Mouse (Mus musculus): ENCODE measurements at regions not wholly inside any gene's neighbourhood (a gene's known extent, or its start where the extent isn't known, plus 50 kb on each side); places are given as distances from the start of the nearest gene placed in this dataset.
"Not testable (repeated sequence)": the region's sequence is repeated elsewhere in the genome, so short reads cannot be mapped to it uniquely, and the experiment has no call there.

DNA sequence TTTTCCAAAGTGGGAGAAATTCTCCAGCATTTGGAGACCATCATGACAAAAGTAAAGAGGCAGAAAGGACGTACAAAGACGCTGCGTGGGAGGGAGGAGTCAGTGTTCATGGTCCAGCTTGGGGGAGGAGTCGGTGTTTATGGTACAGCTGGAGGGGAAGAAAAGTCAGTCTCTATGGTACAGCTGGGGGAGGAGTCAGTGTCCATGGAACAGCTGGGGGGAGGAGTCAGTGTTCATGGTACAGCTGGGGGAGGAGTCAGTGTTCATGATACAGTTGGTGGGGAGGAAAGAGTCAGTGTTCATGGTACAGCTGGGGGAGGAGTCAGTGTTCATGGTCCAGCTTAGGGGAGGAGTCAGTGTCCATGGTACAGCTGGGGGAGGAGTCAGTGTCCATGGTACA lies 261.5 kb upstream of the Kdm8 start:
- DNase-seq: not testable (repeated sequence)

DNA sequence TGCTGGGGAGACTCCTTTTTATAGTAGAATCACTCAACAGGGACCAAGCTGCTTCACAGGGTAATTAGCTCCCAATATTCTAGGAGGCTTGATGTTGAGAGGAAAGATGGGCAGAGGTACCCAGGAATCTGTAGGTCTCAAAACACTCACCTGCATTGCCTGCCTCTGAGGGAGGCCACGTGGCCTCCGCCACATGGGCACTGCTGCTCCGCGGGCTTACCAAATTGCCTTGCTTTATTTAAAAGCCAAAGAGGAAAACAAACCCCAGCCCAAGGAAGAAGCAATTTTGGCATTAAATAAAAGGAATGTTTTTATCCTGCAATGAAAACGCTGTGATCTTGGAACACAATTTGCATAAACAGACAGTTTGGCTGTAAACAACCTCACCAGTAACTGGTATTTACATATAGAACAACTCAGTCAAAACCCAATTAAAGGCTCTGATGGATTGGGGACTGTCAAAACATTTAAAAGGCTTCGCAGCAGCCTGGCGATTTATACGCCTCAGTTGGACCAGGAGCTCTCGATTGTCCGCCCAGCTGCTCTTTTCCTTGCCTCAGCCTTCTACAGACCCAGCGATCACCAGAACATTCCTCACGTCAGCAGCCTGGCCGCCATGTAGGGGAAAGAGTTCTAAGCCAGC lies 259.3 kb upstream of the Kdm8 start:
- DNase-seq: no peak

DNA sequence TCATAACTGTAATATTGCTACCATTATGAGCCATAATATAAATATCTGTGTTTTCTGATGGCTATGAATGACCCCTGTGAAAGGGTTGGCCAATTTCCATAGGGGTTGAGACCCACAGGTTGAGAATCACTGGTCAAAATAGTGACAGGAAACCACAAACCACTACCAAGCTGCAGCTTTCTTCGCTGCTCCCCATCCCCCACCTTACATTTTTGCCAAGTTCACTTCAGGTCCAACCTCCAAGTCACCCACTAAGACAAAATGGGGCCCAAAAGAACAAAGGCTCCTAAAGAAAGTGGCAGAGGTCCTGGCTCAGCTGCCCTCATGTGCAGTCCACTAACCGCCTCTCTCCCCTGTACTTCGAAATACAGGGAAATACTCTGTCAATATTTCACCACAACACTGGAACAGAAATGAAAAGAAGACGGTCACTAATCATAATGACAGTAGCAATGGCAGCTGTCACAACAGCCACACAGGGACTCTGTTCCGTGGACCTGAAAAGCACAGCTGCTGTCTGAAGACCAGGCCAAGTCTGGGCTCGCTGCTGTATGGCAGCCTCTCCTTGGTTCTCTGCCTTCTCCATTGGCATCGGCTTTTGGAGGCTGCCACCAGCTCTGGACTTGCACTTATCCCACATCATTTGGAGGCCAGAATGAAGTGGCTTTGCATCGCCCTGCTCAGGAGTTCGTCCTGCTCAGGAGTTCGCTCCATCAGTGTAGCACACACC lies 257.3 kb upstream of the Kdm8 start:
- no peak for DNase-seq

DNA sequence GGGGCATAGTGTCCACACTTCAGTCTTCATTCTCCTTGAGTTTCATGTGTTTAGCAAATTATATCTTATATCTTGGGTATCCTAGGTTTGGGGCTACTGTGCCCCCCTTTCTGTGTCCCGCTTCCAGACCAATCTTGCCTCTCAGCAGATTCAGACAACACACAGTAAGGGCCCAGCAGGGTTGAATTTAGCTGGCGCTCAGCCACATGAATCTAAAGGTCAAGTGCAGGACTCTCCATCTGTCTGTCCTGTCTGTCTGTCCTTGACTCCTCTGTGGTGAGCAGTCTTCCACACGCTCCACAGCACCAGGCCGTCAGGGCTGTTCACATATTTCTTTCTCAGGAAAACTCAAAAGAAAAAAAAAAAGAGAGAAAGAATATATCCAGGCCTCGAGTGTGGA lies 255.5 kb upstream of the Kdm8 start:
- no peak for DNase-seq

DNA sequence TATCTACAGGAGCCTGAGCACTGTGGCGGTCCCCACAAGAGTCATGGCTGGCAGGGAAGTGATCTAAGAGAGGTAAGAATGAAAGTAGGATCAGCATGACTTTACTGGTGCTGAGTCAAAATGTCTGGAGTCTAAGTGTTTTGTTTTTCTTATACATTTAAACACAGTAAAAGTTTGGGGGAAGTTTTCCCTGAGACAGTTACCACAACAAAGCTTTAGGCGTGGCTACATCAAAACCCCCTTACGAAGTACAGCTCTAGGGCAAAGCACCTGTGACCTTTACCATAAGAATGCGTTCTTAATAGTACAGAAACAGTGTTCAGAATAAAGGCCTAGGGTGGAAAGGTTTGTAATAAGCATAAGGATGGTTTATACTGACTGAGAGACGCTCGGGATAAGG lies 254.4 kb upstream of the Kdm8 start:
- DNase-seq: no peak

DNA sequence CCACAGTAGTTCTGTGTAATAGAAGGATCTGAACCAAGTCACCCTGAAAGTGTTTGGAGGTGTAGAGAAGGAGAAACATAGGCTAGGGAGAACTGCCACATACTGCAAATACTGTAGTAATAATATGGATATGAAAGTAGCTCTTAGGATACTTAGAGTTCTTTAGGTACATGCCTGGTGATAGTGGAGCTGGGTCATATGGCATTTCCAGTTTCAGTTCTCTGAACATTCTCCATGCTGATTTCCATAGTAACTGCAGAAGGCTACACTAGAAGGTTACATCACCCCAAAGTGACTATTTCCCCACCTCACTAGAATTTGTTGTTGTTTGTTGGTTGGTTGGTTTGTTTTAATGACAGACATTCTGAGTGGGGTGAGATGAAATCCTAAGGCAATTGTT lies 253.2 kb upstream of the Kdm8 start:
- DNase-seq: no peak

DNA sequence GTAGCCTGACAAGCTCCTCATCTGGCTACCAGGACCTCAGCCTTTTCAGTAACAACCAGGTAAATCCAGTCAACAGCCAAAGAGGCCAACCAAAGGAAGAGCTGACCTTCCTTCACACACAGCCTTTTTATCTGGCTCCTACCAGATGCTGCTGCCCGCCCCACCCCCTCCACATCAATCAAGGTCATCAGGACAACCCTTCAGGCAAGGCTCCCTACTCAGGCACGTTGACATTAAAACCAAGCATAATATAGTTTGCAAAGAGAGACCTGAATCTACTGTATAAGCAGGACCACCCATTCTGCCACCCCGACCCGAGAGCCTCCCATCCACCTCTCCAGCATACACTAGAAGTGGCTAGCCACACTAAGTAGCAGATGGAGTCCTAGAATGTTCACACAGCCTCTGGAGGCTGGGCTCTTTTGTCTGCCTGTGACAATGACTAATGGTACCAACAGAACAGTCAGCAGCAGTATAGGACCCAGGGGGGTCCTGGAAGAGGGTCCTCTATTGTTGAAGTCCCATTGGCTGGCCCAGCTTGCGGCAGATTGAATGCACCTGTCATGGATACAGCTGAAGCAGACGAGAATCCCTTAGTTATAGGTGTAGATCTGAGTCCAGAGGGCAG lies 233.0 kb upstream of the Kdm8 start:
- no peak for DNase-seq

DNA sequence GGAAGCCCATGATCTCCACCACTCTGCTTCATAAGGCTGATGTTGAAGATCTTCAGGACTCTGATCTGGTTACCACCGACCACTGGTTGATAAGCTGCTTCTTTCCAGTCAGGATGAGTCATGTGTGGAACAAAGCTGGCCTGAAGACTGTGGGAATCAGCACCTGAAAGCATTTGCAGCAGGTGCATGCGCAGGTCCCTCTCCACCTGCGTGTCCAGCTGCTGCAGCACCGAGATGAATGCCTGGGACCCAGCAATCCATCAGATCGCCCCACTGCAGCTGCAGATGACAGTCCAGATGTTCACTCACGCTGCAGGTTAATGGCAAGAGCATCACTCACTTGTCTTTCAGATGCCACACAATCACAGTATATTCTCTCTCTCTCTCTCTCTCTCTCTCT lies 230.4 kb upstream of the Kdm8 start:
- no peak for DNase-seq

DNA sequence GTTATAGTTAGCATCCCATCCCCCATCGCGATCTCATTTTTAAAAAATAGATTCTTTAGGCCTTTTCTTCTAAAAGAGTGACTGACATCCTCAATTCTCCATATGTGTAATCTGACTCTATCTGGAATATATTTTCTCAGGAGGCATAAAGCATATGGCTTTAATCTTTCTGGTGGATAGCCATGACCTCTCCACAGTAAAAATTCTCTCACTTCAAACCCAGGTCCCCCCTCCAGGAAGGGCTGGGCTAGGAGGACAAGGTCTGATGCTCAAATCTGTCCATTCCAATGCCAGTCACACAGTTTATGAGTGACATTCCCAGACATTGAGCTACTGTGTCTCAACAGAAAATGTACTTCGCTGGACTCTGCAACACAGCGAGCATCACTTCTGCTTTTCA lies 226.8 kb upstream of the Kdm8 start:
- DNase-seq: no peak

DNA sequence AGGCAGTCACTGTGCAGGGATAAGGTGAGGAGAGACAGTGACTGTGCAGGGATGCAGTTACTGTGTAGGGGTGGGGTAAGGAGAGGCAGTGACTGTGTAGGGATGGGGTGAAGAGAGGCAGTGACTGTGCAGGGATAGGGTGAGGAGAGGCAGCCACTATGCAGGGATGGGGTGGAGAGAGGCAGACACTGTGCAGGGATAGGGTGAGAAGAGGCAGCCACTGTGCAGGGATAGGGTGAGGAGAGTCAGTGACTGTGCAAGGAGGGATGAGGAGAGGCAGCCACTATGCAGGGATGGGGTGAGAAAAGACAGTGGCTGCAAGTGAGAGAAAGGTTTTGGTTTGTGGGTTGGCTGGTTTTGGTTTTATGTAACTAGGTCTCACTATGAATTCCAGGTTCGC lies 221.8 kb upstream of the Kdm8 start:
- DNase-seq: no peak

DNA sequence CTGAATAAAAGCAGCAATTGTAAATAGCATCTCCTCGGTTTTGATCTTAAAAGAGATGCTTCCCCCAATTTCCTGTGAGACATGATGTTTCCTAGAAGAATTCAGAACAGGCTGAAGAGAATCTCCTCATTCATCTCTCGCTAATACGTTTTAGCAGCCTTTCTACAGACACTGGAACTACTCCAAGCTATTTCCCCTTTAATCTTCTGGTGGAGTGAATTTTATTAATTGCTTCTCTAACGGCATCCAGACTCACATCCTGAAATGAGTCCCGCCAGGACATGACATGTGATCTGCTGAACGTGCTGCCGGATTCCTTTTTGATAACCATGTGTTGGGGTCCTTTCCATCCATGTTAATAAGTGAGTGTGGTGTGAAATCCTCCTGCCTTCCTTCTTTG lies 209.6 kb upstream of the Kdm8 start:
- DNase-seq: no peak

DNA sequence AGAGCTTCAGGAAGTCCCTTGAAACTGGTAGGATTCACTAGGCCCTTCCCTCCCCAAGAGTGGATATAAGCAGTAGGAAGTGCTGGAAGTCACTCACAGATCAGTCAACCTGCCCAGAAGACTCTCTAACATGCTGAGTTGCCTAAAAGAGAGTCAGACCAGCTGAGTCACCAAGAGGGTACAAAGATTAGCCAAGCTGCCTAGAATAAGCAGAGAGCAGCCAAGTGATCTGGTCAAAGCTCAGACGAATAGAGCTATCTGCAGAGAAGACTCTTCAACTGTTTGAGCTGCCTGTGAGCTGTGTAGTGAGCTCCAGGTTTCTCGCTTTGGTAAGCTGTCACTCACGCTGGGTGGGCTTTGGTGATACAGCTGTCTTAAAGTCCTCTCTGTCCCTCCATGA lies 207.4 kb upstream of the Kdm8 start:
- no peak for DNase-seq

DNA sequence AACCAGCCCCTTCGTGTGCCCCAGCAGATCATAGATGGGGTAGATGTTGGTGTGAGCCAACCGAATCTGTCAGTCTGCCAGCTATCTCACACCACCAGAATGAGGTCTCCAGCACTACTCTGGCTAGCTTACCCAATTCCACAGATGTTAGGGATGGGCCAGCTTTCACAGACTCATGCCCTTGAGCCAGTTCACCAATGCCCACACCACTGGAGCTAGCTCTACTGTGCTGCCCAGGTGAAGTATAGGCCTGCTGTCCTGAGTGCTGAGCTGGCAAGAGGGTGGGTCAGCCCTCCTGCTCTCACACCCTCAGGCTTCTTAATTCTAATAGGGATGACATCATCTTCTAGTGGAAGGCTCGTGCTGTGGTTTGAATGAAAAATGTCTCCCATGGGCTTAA lies 201.5 kb upstream of the Kdm8 start:
- no peak for DNase-seq

DNA sequence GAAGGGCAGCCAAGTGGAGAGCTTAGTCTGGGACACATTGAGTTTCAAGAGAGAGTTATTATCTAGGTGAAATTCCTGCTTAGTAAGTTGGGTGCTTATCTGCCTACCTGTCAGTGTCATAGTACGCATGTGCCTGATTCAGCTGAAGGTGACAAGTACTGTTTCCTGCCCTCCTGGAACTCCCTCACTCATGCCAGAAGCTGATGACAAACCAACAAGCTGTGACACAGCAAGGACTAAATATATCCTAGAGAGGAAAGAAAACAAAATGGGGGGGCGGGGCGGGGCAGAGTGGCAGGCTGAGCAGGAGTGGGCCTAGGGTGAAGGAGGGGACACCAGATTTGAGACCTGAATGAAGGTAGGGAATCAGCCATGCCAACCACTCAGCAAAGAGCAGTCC lies 196.1 kb upstream of the Kdm8 start:
- DNase-seq: no peak

DNA sequence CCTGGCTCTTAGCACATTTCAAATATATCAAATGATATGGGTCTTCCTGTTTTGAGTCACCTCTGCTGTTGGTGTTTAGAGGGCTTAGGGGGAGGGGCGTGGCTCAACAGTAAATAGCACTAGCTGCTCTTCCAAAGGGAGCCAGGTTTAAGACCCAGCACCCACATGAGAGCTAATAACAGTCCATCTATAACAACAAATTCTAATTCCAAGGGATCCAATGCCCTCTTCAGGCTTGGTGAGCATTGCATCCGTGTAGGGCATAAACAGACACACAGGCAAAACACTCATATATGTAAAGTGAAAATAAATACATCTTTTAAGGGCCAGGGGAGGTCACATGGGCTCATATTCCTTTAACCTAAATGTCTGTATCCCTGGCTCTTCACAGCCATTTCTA lies 194.1 kb upstream of the Kdm8 start:
- DNase-seq: no peak

DNA sequence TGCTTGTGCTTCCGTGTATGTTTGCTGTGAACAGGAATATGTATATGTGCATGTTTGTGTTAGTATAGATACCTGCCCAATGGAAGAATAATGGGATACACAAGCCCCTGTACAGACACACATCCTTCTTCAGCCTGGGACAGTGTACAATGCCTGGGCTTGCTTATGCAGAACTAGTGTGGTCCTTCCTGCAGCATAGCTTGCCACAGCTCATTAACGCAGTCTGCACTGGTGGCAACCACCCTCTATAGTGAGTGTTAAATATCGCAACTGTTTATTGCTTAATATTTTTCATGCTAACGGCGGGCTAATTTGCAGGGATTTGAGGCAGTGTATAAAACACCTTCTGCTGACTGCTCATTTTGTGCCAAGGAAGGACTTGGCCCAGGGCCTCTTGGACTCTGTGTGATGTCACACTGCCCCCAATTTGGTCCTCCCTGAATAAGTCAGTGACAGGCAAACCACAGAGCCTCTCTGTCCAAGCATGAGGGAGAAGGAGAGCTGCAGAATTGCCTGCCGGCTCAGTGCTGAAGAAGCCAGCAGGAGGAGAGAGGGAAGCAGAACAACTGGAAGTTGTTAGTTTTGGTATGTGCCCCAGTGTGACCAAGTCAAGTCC lies 193.4 kb upstream of the Kdm8 start:
- no peak for DNase-seq

DNA sequence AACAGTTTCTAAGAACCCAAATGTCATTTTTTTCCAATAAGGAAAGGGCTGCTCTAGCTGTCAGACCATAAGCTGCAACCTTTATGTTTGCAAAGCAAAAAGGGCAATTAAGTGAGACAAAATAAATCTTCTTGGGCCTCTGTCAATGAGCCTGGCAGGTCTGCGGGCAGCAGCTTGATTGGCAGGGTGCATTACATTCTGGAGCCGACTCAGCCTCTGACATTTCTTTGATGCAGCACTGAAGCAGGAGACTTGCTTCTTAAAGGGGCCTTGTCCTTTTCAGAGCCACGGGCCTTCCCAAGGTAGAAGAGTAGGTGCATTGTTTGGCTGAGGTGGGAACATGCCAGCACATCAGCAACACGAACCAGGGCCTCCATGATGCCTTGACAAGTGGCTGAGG lies 190.2 kb upstream of the Kdm8 start:
- DNase-seq: no peak

DNA sequence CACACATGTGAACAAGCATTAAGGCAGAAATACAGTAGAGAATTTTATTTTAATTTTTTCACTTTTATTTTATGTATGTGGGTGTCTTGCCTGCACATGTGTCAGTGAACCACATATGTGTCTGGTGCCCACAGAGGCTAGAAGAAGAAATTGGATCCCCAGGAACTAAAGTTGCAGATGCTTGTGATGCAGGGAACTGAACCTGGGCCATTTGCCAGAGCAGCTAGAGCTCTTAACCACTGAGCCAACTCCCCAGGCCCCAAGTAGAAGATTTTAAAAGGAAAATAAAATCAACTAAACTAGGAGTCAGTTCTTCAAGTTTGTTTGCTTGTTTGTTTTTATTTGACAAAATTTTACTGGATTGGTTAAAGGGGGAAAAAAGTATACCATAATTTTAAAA lies 185.5 kb upstream of the Kdm8 start:
- DNase-seq: no peak

DNA sequence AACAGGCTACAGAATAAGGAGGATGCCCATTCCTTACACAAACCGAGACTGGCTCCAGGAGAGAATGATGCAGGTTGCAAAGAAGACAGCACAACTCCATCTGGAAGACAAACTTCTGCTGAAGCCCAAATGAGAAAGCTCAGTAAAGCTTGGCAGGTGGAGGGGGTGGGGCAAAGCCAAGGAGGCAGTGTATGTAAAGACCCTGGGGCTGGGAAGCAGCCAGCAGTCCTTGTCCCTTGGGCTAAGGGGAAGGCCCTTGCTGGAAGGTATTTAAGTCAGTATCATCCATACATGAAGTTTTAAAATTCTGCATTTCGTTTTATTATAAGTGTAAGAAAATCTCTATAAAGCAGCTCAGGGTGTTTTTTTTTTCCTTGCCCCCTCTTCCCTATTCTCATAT lies 182.3 kb upstream of the Kdm8 start:
- no peak for DNase-seq

DNA sequence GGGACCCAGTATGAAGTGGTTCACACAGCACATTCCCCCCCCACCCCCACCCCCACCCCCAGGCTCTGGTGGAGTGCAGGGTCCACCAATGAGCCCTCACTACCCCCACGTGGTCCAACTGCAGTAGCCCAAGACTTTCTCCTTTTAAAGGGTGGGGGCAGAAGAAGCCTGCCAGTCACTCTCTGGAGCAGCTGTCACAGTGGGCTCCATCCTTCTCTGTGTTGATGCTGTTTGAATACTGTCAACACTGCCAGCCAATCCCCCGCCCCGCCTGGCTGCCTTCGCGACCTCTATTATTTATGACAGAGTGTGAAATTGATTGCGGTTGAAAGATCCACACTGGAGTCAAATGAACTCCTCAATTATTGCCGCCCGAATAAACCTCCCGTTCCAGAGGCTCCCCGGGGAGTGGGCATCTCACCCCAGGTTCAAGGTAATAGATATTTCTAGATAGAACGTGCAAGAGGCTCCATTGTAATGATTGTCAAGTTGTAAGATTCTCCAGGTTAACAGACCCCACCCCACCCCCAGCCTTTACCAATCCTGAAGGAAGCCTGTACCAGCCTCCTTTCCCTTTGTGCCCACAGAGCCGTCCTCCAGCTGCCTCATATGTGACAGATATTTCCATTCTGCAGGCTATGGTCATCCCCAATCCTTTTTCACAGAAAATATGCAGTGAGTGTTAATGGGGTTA lies 181.7 kb upstream of the Kdm8 start:
- DNase-seq: no peak

DNA sequence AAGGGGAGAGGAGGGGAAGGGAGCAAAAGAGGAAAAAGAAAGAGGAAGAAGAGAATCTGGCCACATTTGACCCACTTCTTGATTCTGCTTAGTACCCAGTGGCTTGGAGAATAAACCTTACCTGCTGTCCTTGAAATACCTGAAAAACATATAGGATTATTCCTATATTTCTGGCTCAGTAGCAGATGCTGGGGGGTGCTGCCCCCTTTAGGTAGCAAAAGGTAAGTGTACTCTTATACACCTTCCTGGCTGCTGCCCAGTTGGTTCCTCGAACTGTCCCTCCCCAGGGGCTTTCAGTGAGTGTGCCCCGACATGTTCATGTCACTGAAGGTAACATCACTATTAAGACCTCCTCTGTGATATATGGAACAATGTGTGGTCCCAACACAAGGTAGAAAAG lies 180.7 kb upstream of the Kdm8 start:
- no peak for DNase-seq

DNA sequence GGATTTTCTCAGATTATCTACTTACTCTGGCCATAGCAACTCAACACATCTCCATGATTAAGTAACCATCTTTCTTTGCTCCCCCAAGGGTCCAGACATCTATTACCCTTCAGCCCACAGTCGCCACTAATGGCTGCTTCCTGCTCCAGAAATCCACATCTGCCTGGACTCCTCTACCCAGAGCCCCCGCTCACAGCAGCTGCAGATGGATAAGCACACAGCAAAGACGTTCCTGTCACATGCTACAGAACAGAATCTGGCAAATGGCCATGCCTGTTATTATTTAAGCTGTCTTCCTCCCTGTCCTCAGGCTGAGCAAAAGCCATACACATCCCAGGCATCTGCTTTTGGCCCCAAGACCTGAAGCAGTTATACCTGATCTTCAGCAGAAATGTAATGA lies 173.8 kb upstream of the Kdm8 start:
- peak; percentile 9 for DNase-seq

DNA sequence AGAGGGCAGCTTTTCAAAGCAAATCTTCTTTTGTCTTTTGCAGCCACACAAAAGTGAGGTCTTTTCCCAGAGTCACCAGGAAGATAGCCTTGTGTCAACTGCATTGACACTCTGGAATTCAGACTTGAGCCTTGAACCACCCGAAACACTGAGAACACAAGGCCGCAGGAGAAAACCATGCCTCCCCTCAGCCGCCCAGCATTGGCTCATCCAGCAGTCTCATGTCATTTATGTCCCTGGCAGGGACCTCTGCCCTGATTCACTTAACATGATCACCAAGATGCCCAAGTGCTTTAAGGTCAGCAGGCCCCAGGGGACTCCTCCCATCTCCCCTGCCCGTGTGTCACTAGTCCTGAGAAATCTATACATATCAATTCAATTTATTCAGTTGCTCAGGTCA lies 173.1 kb upstream of the Kdm8 start:
- DNase-seq: no peak

DNA sequence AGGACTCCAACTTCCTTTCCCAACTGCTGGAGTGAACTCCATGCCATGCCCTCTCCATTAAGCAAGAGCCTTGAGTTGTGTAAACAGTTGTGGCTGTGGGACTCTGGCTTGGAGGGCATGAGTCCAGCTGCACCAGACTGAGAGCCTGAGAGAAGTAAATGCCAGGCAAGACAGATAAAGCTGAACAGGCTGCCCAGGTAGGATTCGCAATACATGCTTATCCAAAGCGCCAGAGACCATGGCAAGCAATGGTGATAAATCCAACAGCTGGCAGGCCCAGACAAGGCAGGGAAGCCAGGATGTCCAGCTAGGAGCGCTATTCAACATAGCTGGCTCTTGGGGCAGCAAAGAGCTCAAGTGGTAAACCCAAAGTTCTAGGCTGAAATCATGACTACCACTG lies 163.1 kb upstream of the Kdm8 start:
- DNase-seq: no peak

All from liver (tissue).